Mouse (Mus musculus) embryo, embryonic 10.5 days (tissue): Measurements from ENCODE around the gene Bpifc.
"Not testable (repeated sequence)": the region's sequence is repeated elsewhere in the genome, so short reads cannot be mapped to it uniquely, and the experiment has no call there.

Source experiments
- DNase-seq: peaks from one replicate; pipeline ENCODE4 v3.0.0-alpha.2; 2015; ENCODE audit warnings: low spot score

Gene Bpifc

GRCm38 (mm10) chr10:86011781-86012180 lies at the start of gene Bpifc:
Gene Bpifc (minus strand): TSS chr10:86011895.
- no peak for DNase-seq

GRCm38 (mm10) chr10:86060267-86060666 lies 48.6 kb upstream of the Bpifc start:
- DNase-seq, result no peak

- no peak for DNase-seq
These were observed 46.0 kb upstream of the Bpifc start for GRCm38 (mm10) chr10:86057712-86058111.

GRCm38 (mm10) chr10:86057286-86057685 lies 45.6 kb upstream of the Bpifc start:
- DNase-seq, result no peak

GRCm38 (mm10) chr10:86056297-86056903 lies 44.7 kb upstream of the Bpifc start:
- no peak for DNase-seq

GRCm38 (mm10) chr10:86052818-86053522 lies 41.3 kb upstream of the Bpifc start:
- no peak for DNase-seq

- DNase-seq, result no peak
These were observed 38.8 kb upstream of the Bpifc start for GRCm38 (mm10) chr10:86050522-86050921.

- DNase-seq, result no peak
These were observed 36.1 kb upstream of the Bpifc start for GRCm38 (mm10) chr10:86047786-86048185.

GRCm38 (mm10) chr10:86046371-86046770 lies 34.7 kb upstream of the Bpifc start:
- DNase-seq, result no peak

GRCm38 (mm10) chr10:86044066-86044465 lies 32.4 kb upstream of the Bpifc start:
- DNase-seq, result no peak

- no peak for DNase-seq
These were observed 32.0 kb upstream of the Bpifc start for GRCm38 (mm10) chr10:86043651-86044050.

GRCm38 (mm10) chr10:86034007-86034728 lies 22.5 kb upstream of the Bpifc start:
- no peak for DNase-seq

- DNase-seq, result peak; percentile 18
These were observed 20.8 kb upstream of the Bpifc start for GRCm38 (mm10) chr10:86032517-86032916.

- DNase-seq, result no peak
These were observed 19.0 kb upstream of the Bpifc start for GRCm38 (mm10) chr10:86030743-86031142.

- DNase-seq, result not testable (repeated sequence)
These were observed 15.1 kb upstream of the Bpifc start for GRCm38 (mm10) chr10:86026807-86027206.

GRCm38 (mm10) chr10:86026354-86026753 lies 14.7 kb upstream of the Bpifc start:
- no peak for DNase-seq

- DNase-seq, result no peak
These were observed 14.2 kb upstream of the Bpifc start for GRCm38 (mm10) chr10:86025906-86026305.

GRCm38 (mm10) chr10:86023149-86023548 lies 11.5 kb upstream of the Bpifc start:
- DNase-seq, result no peak

- DNase-seq, result no peak
These were observed 10.8 kb upstream of the Bpifc start for GRCm38 (mm10) chr10:86022474-86022816.

- peak; percentile 94 for DNase-seq
These were observed 10.2 kb upstream of the Bpifc start, which contains the start of gene Fbxo7 for GRCm38 (mm10) chr10:86021749-86022473. Gene Fbxo7 (plus strand): TSS chr10:86021972.

- no peak for DNase-seq
These were observed 9.7 kb upstream of the Bpifc start for GRCm38 (mm10) chr10:86021408-86021748.

- no peak for DNase-seq
These were observed 7.1 kb upstream of the Bpifc start for GRCm38 (mm10) chr10:86018813-86019212.

GRCm38 (mm10) chr10:86017781-86018180 lies 6.1 kb upstream of the Bpifc start:
- no peak for DNase-seq
